Mouse (Mus musculus): ENCODE data around the gene Dcst2.

The Dcst2 gene

DNA sequence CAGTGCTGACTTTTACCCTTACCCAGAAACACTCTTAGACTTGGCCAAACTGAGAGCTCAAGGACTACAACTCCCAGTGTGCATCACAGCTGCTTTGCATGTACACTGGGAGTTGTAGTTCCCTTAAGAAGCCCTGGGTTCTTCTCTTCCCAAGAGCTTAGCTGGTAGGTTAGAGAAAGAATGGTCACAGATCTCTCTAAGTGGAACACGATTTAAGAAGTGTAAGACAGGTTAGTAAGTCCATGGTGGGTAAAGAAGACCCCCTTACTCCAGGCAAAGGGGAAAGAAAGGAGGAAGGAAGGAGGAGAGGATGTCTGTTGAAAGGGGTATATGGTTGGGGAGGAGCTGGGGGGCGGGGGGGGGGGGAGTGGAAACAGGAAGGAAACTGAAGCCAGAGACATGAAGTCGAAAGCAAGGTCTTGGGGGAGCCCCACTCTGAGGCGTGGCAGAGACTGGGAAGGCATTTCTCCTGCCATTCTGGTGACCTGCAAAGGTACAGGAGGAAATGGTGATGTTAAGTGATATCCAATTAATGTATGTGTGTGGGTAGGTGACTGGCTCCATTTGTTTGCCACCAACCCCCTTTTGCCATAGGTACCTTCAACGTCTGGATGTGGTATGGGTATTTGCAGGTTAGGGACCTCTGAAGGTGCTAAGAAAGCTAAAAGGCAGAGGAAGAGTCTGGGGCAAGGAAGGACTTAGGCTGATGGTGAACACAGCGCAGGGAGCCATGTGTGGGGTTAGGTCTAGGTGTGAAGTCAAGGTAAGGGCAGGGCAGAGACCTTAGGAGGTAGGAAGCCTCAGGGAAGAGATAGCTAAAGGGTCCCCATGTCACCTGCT lies 27.3 kb downstream of the Dcst2 start:
- DNase-seq, result no peak

- DNase-seq, result peak; percentile 49
Measured at GRCm38 (mm10) chr3:89390111-89390515, 28.3 kb downstream of the Dcst2 start.

DNA sequence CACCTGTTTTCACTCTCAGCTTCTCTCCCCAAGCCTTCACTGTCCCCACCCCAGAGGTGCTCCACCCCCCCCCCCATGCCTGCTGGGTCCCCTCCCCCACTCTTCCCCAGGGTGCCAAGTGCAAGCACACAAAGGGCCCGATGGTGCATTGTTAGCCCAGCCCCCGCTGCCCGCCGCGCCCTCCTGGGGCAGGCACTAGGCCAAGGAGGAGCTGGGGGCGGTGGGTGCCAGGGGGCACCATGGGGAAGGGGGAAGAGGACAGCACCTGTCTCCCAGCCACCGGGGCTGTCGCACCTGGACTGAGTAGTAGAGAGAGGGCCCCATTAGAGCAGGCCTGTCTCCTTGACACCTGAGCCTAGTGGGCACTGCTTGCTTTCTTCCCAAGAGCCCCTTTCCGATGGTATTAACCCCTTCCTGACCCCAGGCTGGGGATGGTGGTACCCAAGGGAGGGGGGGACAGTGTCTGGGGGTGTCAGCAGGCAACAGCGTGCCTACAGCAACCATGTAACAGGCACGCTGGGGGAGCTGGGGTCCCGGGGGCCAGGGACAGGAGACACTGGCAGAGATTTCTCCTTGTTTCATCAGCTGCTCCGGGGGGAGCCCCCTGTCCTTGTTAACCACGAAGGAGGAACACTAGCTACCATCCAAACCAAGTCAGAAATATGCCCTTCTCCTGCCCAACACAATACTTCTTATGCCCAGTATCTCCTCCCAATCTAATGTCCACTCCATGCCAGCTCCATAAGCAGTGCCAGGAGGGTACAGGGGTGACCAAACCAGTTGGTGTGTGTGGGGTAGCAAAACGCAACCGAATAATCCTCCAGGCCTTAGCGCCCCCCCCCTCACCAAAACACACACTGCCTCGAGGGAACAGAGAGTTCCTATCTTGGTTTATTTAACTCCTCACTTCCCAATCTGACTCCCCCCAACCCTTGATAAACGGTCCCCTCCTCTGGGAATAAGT lies 29.2 kb downstream of the Dcst2 start:
- DNase-seq, result peak; percentile 47

DNA sequence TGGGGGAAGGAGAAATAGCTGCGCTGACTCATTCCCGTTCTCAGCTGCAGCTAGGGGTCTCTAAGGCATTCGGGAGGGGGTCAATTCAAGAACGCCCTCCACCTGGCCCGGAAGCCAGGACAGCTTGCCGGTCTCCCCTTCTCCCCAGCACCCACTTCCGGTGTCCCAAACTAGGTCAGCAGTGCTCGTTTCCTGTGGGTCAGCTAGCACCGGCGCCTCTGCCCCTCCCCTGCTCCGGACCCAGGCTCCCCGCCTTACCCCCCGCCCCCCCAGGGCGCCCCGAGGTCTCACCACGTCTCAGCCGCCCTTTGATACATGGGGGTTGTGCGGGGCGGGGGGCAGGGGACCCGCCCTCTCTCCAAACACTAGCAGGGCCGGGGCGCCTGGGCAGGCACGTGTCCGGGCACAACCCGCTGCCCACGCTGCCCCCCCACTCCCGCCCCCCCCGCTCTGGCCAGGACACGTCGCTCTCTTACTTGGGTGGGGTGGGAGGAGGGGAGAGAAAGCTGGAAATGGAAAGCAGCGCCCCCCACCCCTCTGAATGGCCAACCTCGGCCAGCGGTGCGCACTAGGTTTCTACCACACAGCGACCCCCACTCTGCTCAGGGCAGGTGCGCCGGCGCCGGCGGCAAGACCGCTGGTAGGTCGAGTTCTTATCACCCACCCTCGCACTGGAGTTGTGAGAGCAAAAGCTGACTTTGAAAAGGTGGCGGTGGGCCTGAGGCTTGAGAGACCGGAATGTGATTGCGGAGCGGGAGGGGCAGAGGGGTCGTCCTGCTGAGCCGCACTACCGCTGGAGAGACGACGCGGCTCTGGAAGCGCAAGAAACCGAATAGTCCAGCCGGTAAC lies 30.1 kb downstream of the Dcst2 start:
- DNase-seq, result peak; percentile 82

DNA sequence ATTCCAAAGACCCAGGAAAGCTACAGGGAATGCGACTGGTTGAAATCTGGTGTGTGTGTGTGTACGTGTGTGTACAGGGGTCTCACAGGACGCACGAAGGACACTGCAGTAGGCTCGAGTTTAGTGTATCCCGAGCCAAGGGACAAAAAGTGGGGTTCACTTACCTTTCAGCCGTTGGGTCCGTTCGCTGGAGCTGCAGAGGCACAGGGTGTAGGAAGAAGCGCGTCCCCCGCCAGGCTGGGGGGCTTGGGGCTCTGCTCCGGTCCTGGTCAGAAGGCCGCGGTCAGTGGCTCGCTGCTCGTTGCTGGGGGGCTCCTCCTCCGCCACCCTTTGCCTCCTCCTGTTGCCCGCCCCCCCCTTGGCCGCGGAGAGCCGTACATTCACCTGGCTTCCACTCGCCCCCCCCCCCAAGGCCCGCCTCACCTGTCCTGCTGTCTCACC lies 31.1 kb downstream of the Dcst2 start:
- peak; percentile 61 for DNase-seq

DNA sequence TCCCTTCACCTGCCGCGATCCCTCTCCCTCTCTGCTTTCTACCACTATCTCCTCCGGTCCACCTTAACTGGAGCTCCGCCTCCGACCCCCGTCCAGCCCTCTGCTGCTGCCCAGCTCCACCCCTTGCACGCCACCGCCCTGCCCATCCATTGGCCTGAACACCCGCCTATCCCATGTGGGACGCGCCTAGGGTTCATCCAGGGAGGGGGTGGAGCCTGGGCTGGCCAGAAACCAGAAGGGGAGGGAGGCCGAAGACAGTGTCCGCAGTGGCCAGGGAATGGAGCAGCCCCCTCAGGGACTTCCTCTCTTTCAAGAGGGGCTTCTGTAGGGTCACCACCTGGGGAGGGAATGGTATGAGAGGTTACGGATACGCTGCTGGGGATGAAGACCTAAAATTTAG lies 31.8 kb downstream of the Dcst2 start:
- peak; percentile 99 for DNase-seq

GRCm38 (mm10) chr3:89394006-89394893 lies 32.5 kb downstream of the Dcst2 start, which contains the start of gene Zbtb7b:
Zbtb7b (minus strand) TSS chr3:89394776.
- peak; percentile 90 for DNase-seq

- DNase-seq, result peak; percentile 91
Measured at GRCm38 (mm10) chr3:89394894-89395256, 33.1 kb downstream of the Dcst2 start.

GRCm38 (mm10) chr3:89395419-89395805 lies 33.6 kb downstream of the Dcst2 start:
- DNase-seq, result peak; percentile 35

- peak; percentile 84 for DNase-seq
Measured at GRCm38 (mm10) chr3:89395806-89396653, 34.3 kb downstream of the Dcst2 start.

GRCm38 (mm10) chr3:89396654-89397005 lies 34.9 kb downstream of the Dcst2 start:
- DNase-seq, result no peak

DNA sequence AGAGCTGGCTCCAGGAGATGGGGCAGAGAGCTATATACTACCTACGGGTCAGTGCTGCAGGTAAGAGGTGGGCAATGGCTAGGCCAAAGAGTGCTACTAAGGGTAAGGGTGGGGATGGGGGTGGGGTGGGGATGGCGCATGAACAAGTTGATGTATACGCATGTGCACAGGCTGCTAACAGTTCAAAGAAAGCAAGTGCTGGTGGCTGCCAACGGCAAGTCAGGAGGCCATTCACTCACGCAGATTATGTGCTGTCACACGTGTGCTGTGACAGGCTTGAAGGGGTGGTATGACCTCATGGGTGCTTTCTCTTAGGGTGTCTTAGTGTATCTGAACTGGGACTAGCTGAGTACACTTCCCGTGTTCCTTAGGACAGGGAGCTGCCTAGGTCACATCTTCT lies 39.6 kb downstream of the Dcst2 start:
- no peak for DNase-seq

- no peak for DNase-seq
Measured at GRCm38 (mm10) chr3:89402693-89403092, 40.9 kb downstream of the Dcst2 start, which contains the start of gene Lenep. Lenep (minus strand) TSS chr3:89402793.

GRCm38 (mm10) chr3:89406887-89407286 lies 45.1 kb downstream of the Dcst2 start:
- DNase-seq, result no peak

DNA sequence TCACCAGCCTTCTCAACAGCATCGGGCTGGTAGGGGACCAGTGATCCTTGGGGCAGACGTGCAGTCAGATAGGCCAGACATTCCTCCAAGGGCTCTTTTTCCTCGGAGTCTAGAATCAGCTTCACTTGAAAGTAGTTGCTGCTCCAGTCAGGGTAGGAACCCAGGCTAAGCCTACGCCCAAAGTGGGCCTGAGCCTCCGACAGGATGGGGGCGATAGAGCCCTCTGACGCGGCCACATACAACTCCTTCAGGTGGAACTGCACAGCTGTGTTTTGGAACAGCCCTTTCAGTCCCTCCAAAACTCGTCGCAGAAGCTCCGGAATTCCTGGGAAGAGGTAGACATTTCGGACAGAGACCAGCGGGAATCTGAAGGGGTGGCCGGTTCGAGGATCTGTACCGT lies 46.7 kb downstream of the Dcst2 start:
- no peak for DNase-seq

- no peak for DNase-seq
Measured at GRCm38 (mm10) chr3:89409701-89410100, 47.9 kb downstream of the Dcst2 start.

GRCm38 (mm10) chr3:89410864-89411263 lies 49.1 kb downstream of the Dcst2 start:
- no peak for DNase-seq

GRCm38 (mm10) chr3:89411490-89412393 lies 50.0 kb downstream of the Dcst2 start, which contains the start of gene Flad1:
Flad1 (minus strand) TSS chr3:89411870.
- DNase-seq, result peak; percentile 100

- DNase-seq, result no peak
Measured at GRCm38 (mm10) chr3:89416158-89416557, 54.4 kb downstream of the Dcst2 start.

Data from kidney, adult 18-20 months (tissue).